Mouse (Mus musculus): ENCODE measurements at regions not wholly inside any gene's neighbourhood (a gene's known extent, or its start where the extent isn't known, plus 50 kb on each side); places are given as distances from the start of the nearest gene placed in this dataset.

DNA sequence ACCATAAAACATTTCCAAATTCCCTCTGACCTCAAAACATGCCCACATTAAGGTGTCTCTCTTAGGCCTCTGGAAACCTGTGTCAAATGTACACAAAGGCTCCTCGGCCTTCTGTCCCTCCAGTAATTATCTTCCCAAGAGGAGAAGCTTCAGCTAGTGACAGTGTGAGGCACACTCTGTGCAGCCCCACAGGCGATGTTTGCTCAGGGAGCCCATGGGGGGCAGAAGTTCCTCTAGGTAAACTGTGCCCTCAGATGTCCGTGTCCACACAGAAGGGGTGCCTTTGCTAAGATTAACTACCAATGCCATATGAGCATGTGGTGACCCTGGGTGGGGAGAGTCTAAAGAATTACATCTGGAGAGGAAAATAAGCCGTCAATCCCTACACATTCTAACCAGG lies 152.4 kb downstream of the Zfp36l1 start:
- TF ChIP-seq CTCF (IDR thresholded peaks at IDR 0.05; ENCODE audit: low read depth) (no peak), EP300 (optimal IDR thresholded peaks at IDR 0.05) (no peak)

Measured in stomach, postnatal 0 days (tissue).